Mouse (Mus musculus): ENCODE data around the gene Agbl3.

Agbl3 gene

GRCm38 (mm10) chr6:34904361-34904760 is 124.1 kb downstream of the Agbl3 start:
- no peak for DNase-seq (ENCODE audit: low read depth, low spot score)

DNA sequence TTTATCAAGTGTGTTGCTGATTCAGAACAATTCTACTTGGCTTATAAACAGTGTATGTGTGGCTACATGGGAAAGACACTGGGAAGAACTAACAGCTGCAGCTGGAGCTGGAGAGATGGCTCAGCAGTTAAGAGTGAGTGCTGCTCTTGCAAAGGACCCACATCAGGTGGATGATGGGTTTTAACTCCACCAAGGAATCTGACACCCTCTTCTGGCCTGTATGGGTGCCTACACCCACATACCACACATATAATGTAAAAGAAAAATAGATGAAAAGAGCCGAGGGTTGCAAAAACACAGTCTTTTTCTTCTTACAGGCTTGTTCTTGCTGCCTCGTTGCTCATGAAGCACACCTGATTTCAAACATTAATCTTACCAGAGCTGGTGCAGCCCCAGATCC is 125.9 kb downstream of the Agbl3 start:
- DNase-seq (ENCODE audit: low read depth, low spot score): no peak

- no peak for DNase-seq (ENCODE audit: low read depth, low spot score)
Observed at GRCm38 (mm10) chr6:34906661-34907060, 126.4 kb downstream of the Agbl3 start.

DNA sequence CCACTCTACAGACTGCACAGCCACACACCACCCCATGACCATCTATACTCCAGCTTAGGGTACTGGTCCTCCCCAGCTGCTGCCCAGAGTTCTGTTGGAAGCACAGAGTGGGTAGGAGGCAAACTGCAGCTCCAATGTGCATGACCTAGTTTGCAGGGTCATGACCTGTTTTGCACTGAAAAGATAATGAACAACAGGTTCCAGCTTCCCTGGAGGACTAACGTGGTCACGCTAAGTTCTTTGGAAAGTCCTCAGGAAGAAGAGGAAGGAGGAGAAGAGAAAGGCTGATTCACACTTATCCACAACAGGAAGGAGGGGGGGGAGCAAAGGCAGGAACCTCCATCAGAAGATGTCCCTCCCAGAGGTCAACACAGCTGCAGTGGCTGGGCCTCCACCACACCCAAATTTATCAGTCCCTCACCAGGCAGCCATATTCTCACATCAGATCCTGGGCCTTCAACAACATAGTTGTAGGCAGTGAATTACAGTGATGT is 126.9 kb downstream of the Agbl3 start:
- DNase-seq (ENCODE audit: low read depth, low spot score): no peak

DNA sequence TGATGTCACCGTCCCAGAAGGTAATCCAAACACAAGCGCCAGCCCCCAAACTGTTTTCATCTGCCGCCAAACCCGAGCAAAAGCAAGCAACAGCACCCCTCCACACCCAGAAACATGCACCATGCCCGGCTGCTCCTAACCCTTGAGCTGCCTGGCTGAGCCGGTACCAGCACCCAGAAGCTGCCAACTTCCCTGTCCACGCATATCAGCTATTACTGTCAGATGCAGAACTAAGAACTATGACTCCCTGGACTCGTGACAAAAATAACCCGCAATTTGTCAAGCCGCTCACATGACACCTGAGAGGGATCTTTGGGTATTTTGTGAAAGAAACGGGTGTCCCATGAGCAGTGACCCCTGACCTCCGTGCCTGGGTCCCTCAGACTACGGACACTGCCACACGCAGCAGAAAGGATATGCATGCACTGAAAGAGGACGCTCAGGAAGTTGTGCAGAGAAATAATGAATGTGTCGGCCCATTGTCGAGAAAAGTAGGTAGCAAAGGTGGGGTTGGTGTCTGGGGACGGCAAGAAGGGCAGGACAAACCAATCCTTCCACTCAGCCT is 127.5 kb downstream of the Agbl3 start:
- no peak for DNase-seq (ENCODE audit: low read depth, low spot score)
